Mouse (Mus musculus) cerebellum, postnatal 14 days (tissue): ENCODE data around the gene Spata48.

ENCODE experiments used
- DNase-seq, 2 experiments: peaks; one replicate each; pipeline ENCODE4 v3.0.0; 2021; ENCODE audit warnings: mixed read lengths in 2 of 2

The Spata48 gene

DNA sequence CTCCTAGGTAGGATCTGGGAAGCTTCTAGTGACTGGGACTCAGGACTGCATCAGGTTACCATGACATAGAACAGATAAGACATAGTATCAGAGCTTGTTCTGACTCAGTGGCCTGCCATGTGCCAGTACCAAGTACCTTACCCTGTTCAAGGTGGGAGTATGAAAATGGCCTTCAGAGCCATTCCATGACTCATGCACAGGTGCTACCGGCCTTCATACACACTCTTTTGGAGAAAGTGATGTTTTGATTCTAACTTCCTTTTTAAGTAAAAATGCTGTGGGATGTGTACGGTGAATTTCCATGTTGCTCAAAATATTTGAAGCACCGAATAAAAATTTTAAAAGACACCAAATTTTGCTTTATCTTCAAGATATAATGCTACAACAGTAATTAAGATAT is 84.1 kb downstream of the Spata48 start:
- DNase-seq = no peak

- DNase-seq = no peak
Observed at GRCm38 (mm10) chr11:11546903-11547511, 85.1 kb downstream of the Spata48 start.

DNA sequence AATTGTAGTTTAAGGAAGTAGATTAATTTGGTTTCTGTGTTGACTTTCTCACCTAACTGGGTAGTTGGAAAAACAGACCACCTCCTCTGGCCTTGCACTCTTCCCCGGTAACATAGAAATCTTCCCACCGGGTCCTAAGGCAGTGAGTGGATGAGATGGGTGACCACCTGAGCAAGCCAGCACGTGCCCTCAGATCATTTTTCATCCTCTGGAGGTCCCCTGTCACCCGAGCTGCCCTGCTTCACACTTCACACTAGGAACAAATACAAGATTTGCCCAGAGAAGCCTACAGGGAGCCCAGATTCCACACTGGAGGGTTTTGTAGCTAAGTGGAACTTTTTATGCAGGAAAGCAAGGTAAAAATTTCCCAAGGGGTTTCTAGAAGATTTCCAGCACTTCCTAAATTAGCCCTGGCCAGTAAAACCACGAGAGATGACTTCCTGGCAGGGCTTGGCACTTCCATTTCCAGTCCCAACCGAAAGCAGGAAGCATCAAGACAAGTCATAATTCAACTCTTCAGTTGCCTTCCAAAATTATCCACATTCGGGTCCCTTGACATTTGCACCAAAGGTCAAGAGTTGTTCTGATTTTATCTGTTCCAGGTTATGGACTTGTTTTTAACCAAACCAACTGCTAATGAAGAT is 85.8 kb downstream of the Spata48 start:
- DNase-seq = no peak

DNA sequence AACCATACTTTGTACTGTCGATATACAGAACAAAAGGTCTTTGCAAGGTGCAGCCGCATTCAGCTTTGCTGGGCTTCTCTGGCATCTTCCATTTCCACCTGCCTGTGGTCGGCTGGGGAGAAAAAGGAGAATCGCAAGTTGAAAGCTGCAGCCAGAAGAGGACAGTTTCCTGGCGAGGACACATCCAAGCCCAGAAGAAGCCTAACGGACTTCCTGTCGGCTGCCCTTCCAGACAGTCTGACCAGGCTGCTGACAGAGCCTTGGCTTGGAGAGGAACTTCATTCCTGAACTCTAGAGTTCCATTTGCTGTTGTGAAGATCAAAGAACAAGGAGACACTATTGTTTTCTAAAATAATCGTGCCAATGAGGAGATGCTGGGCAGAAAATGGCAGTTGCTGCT is 93.7 kb downstream of the Spata48 start:
- DNase-seq = no peak

DNA sequence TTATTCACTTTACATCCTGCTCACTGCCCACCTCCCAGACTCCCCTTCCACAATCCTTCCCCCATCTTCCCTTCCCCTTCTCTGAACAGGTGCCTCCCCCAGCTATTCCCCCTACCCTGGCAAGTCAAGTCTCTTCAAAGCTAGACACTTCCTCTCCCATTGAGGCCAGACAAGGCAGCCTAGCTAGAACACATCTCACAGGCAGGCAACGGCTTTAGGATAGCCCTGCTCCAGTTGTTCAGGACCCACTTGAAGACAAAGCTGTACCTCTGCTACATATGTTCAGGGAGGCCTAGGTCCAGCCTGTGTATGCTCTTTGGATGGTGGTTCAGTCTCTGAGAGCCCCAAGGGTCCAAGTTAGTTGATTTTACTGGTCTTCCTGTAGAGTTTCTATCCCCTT is 94.3 kb downstream of the Spata48 start:
- DNase-seq = no peak

DNA sequence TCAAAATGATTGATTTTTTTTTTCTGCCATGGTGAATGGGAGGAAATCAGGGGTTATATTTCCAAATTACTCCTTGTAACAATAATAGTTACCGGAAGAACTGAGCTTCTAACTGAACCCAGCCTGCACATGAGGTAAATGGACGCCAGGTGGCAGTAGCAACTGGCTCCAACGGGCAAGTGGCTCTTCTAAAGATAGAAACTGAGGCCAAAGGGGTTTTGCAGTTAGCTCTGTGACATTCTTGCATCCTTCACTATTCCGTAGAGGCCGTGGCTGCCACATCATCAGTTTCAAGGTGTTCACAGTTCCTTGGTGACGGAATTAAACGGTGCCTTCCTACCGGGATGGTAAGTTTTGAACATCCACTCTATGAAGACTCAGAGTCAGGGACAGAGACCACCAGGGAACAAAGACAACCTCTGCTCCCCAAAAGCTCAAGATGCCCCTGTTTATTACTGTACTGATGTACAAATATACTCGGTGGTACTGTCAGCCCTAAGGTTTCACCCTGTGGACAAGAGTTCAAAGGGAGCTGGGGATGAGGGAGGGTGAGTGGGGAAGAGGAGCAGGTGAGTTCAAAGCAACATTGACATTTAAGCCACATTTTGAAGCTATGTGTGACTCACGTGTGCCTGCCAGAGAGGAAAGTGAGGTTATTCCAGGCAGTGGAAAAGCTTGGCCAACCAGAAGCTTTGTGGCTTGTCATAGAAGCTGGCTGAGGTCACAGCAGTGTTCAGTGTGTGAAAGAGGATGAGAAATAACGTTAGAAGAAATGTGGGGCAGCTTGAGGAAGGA is 95.5 kb downstream of the Spata48 start:
- DNase-seq = peak; percentile 51 to 57

- DNase-seq = no peak
Observed at GRCm38 (mm10) chr11:11558662-11559061, 96.8 kb downstream of the Spata48 start.

DNA sequence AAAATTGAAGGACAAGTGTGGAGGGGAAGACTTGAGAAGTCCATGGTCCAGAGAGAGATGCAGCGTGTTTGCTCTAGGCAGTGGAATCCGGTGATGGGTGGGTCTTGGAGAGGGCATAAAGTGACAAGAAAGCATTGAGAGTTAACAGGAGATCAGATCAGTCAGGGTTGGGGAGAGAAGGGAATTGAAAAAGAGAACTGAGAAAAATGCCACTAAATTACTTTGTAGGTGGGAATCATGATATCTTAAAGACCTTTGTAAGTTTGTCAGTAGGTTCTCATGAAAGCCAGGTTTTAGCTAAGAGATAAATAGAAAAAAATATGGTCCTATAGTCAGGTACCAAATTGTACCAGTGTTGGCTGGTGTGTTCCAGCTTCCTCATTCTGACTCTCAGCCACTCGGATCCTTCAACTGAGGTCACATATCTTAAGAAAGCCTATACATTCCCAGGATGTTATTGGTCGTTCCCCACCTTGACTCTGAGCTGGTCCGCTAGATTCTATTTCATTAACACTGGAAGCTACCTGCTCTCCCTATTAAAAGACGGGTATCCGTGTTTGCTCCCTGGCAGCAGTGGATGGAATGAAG is 97.3 kb downstream of the Spata48 start:
- no peak for DNase-seq

DNA sequence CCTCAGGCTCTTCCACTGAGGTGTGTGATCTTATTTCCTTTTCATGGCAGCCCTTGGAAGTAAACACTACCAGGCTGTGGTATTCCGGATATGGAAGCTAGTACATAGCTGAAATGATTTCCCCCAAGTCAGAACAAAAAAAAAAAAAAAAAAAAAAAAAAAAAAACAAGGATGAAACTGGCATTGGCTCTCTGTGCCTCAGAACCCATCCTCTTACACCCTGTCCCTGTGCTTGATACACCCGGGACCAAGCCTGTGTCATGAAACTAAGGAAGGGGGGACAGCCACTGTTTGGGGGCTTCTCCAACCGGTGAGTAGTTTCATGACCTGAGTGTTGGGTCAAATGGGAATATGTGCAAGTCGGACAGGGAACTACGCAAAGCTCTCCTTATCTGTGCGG is 99.2 kb downstream of the Spata48 start:
- DNase-seq = no peak

GRCm38 (mm10) chr11:11564266-11565044 is 102.6 kb downstream of the Spata48 start:
- peak; percentile 3 to 27 for DNase-seq
